Mouse (Mus musculus) small intestine, adult 2 months (tissue): ENCODE measurements around the gene Nol10. TPM values are rescaled to one million over a fixed set of nuclear protein-coding genes. Genes with fewer than 3 reads are reported as not detected.

Experiments used
- H3K27ac ChIP-seq: fragments of 200-500 bp; 2 replicates; pipeline ENCODE4 v1.5.1; 2012; ENCODE audit warnings: low read depth, low read length, control low read depth, inconsistent platforms; ENCODE audit not compliant: insufficient read depth
- H3K27me3 ChIP-seq: fragments of 200-500 bp; 2 replicates; pipeline ENCODE4 v1.6.1; 2012; ENCODE audit warnings: mild to moderate bottlenecking, moderate library complexity, low read length, inconsistent platforms; ENCODE audit not compliant: control insufficient read depth, insufficient read depth
- H3K36me3 ChIP-seq: fragments of 200-500 bp; 2 replicates; pipeline ENCODE4 v1.6.1; 2012; ENCODE audit warnings: mild to moderate bottlenecking, low read length, control low read depth, inconsistent platforms; ENCODE audit not compliant: control insufficient read depth, insufficient read depth
- H3K4me1 ChIP-seq: fragments of 200-500 bp; 2 replicates; pipeline ENCODE4 v1.6.1; 2012; ENCODE audit warnings: low read length, inconsistent platforms, mixed read lengths; ENCODE audit not compliant: control insufficient read depth, insufficient read depth, insufficient read length
- H3K4me3 ChIP-seq: fragments of 200-500 bp; 2 replicates; pipeline ENCODE4 v1.5.1; 2012; ENCODE audit warnings: low read depth, mild to moderate bottlenecking, control low read depth, inconsistent platforms, low read length, moderate library complexity
- CTCF ChIP-seq: fragments of 200-500 bp; IDR thresholded peaks from 2 replicates; pipeline ENCODE4 v1.5.1; 2012; ENCODE audit warnings: low read depth, mild to moderate bottlenecking, control low read depth, inconsistent platforms, low read length, moderate library complexity, mixed read lengths; ENCODE audit not compliant: insufficient replicate concordance, insufficient read length; ENCODE audit errors: extremely low read depth
- POLR2A ChIP-seq: fragments of 200-500 bp; IDR thresholded peaks from 2 replicates; pipeline ENCODE4 v1.6.1; 2012; ENCODE audit warnings: low read depth, mild to moderate bottlenecking, control low read depth, inconsistent platforms, low read length, moderate library complexity
- WGBS: fragments of 180-500 bp; shearing (Covaris S2); methylation state at CpG from one replicate; pipeline ENCODE4 v1.1.7; 2018; 5-methylcytosine and 5-hydroxymethylcytosine counted together
- polyA plus RNA-seq: library from polyadenylated mRNA; depleted of rRNA; stranded (reverse); fragments of >200 nt; gene quantifications from 2 replicates; pipeline ENCODE4 v1.2.3, GENCODE M21; 2012

The Nol10 gene
- polyA plus RNA-seq, 1 experiment, result 1.3 TPM

- Histone ChIP-seq H3K27me3 (no peaks in the 10 kb centered on the region), H3K27ac (no peak overlapping the region), H3K4me1 (no peaks in the 10 kb centered on the region), H3K36me3 (no peaks in the 10 kb centered on the region), H3K4me3 (no peak overlapping the region)
- 72% methylated on average over 3 of the region's 3 CpGs for WGBS
- TF ChIP-seq POLR2A (no peak), CTCF (no peak)
These were observed 29.8 kb upstream of the Nol10 start for GRCm38 (mm10) chr12:17318453-17318852.

- peak overlapping the region; percentile 47 for H3K4me3 ChIP-seq
- WGBS, result 3% methylated on average over 51 of the region's 51 CpGs
- H3K4me1 ChIP-seq, result peaks cover 2% of the 10 kb centered on the region; the same call in 1 of the 2 replicates
- no peaks in the 10 kb centered on the region for H3K36me3 ChIP-seq
- no peak overlapping the region for H3K27ac ChIP-seq
- H3K27me3 ChIP-seq, result peaks cover 18% of the 10 kb centered on the region
- no peak for TF ChIP-seq POLR2A
- no peak for TF ChIP-seq CTCF
These were observed 23.4 kb upstream of the Nol10 start for GRCm38 (mm10) chr12:17324549-17325470.

GRCm38 (mm10) chr12:17329259-17329658, 19.0 kb upstream of the Nol10 start, which contains the start of gene Atp6v1c2:
TSS of gene Atp6v1c2 (minus strand) at chr12:17329359.
- H3K4me3 ChIP-seq, result no peak within 1 kb of the TSS
- peaks cover 17% of the 10 kb centered on the region for H3K27me3 ChIP-seq
- no peak for TF ChIP-seq POLR2A
- no peak for TF ChIP-seq CTCF
- no peaks in the 10 kb centered on the region for H3K36me3 ChIP-seq
- H3K4me1 ChIP-seq, result peaks cover 2% of the 10 kb centered on the region; the same call in 1 of the 2 replicates
- no peak within 1 kb of the TSS for H3K27ac ChIP-seq
- WGBS, result 62% methylated on average over 3 of the region's 3 CpGs

GRCm38 (mm10) chr12:17333459-17333858, 14.8 kb upstream of the Nol10 start:
- Histone ChIP-seq H3K4me1 (no peaks in the 10 kb centered on the region), H3K27ac (no peak overlapping the region), H3K36me3 (no peaks in the 10 kb centered on the region), H3K4me3 (no peak overlapping the region), H3K27me3 (peaks cover 9% of the 10 kb centered on the region)
- TF ChIP-seq CTCF (no peak), POLR2A (no peak)
- 2% methylated on average over 1 of the region's 1 CpGs for WGBS

GRCm38 (mm10) chr12:17338338-17338737, 9.9 kb upstream of the Nol10 start:
- Histone ChIP-seq H3K27ac (no peak overlapping the region), H3K4me1 (no peaks in the 10 kb centered on the region), H3K27me3 (peaks cover 6% of the 10 kb centered on the region), H3K36me3 (no peaks in the 10 kb centered on the region), H3K4me3 (no peak overlapping the region)
- WGBS, result 65% methylated on average over 2 of the region's 2 CpGs
- TF ChIP-seq CTCF, result no peak
- TF ChIP-seq POLR2A, result no peak

- TF ChIP-seq POLR2A, result no peak
- peak; percentile 28; the same call in 1 of the 2 replicates for TF ChIP-seq CTCF
- H3K4me3 ChIP-seq, result no peak overlapping the region
- no peak overlapping the region for H3K27ac ChIP-seq
- no peaks in the 10 kb centered on the region for H3K4me1 ChIP-seq
- peaks cover 6% of the 10 kb centered on the region for H3K27me3 ChIP-seq
- WGBS, result 48% methylated on average over 3 of the region's 3 CpGs
- H3K36me3 ChIP-seq, result no peaks in the 10 kb centered on the region
These were observed 8.9 kb upstream of the Nol10 start for GRCm38 (mm10) chr12:17339114-17339905.

- Histone ChIP-seq H3K4me3 (peak overlapping the region; percentile 79), H3K36me3 (0 out of 2 replicates have a peak, but pooled peaks cover 2% of the 10 kb centered on the region), H3K4me1 (peaks cover 3% of the 10 kb centered on the region; the same call in 1 of the 2 replicates), H3K27ac (no peak overlapping the region), H3K27me3 (0 out of 2 replicates have a peak, but pooled peaks cover 3% of the 10 kb centered on the region)
- WGBS, result 31% methylated on average over 11 of the region's 11 CpGs
- no peak for TF ChIP-seq POLR2A
- no peak for TF ChIP-seq CTCF
These were observed 771 bp upstream of the Nol10 start for GRCm38 (mm10) chr12:17347327-17348047.
